Mouse (Mus musculus) erythroblast, embryonic 14.5 days (primary cell): Measurements from ENCODE around the gene Lgals4. TPM values are rescaled to one million over a fixed set of nuclear protein-coding genes. Genes with fewer than 3 reads are reported as not detected.

ENCODE experiments used
- H3K27me3 ChIP-seq: 2 replicates; pipeline ENCODE4 v1.6.1; 2012; ENCODE audit warnings: inconsistent platforms; ENCODE audit not compliant: control insufficient read depth
- H3K36me3 ChIP-seq: 2 replicates; pipeline ENCODE4 v1.6.1; 2012; ENCODE audit warnings: mild to moderate bottlenecking, inconsistent platforms; ENCODE audit not compliant: control insufficient read depth
- H3K4me1 ChIP-seq: 2 replicates; pipeline ENCODE4 v1.6.1; 2012; ENCODE audit warnings: inconsistent platforms; ENCODE audit not compliant: control insufficient read depth
- H3K4me3 ChIP-seq: replicated peaks from 2 replicates; pipeline ENCODE3; 2012; ENCODE audit warnings: moderate library complexity, mild to moderate bottlenecking, inconsistent platforms
- H3K9me3 ChIP-seq: 2 replicates; pipeline ENCODE4 v1.6.1; 2012; ENCODE audit warnings: low read length, inconsistent platforms, mixed read lengths; ENCODE audit not compliant: control insufficient read depth
- GATA1 ChIP-seq: IDR thresholded peaks from 2 replicates; pipeline ENCODE4 v1.6.1; 2012; ENCODE audit warnings: low read length, inconsistent platforms, mixed read lengths
- TAL1 ChIP-seq: IDR thresholded peaks from 3 replicates; pipeline ENCODE4 v1.6.1; 2012; ENCODE audit warnings: low read length, inconsistent platforms, mixed read lengths
- polyA plus RNA-seq: library from polyadenylated mRNA; stranded (reverse); fragments of >175 nt; gene quantifications from 2 replicates; pipeline ENCODE4 v1.2.3, GENCODE M21; 2012

Lgals4 gene
- polyA plus RNA-seq, 1 experiment, result 0.17 TPM

DNA sequence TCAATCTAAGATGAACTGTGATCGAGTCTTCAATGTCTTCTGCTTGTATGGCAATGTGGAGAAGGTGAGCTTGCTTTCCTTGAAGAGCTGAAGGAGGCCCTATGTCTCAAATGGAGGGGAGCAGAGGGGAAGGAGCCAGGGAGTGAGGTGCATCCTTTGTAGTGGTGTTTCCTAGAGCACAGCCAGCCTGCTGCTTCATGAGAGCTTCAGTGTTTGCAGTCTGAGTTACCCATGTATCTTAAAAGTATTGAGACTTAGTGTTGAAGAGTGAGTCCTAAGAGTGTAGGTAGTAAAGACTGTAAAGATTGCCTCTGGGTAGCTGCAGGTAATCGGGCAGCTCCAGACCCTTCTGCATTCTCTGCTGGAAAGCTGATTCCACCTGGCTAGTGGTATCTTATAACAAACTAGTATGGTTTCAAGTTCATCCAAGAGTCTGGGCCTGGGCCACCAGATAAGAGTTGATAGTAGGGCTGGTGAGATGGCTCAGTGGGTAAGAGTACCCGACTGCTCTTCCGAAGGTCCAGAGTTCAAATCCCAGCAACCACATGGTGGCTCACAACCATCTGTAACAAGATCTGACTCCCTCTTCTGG is 14.7 kb upstream of the Lgals4 start:
- H3K27me3 ChIP-seq, result no peaks in the 10 kb centered on the region
- no peak for TF ChIP-seq GATA1
- TF ChIP-seq TAL1, result peak; percentile 24; the same call in 1 of the 3 replicates
- peaks cover 73% of the 10 kb centered on the region for H3K4me1 ChIP-seq
- peaks cover 96% of the 10 kb centered on the region for H3K36me3 ChIP-seq
- no peaks in the 10 kb centered on the region for H3K9me3 ChIP-seq
- no peak overlapping the region for H3K4me3 ChIP-seq

DNA sequence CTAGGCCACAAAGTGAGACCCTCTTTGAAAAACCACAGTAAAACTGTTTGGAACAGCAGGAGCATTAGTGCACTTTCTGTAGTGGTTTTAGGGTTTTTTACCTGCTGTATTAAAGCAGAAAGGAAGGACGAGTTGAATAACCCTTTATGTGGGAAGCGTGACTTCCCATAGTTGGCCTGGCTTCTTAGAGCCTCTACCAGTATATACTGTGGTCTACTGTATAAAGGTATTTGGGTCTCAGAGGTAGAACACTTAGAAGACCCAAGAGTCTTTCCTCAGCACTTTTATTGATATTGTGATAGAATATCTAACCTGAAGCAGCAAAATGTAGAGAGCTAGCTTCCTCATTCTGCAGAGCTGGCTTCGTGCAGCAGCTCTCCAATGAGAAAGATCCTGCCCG is 14.1 kb upstream of the Lgals4 start:
- Histone ChIP-seq H3K36me3 (peaks cover 90% of the 10 kb centered on the region), H3K27me3 (no peaks in the 10 kb centered on the region), H3K4me3 (no peak overlapping the region), H3K9me3 (no peaks in the 10 kb centered on the region), H3K4me1 (peaks cover 69% of the 10 kb centered on the region)
- TF ChIP-seq TAL1, result no peak
- no peak for TF ChIP-seq GATA1

DNA sequence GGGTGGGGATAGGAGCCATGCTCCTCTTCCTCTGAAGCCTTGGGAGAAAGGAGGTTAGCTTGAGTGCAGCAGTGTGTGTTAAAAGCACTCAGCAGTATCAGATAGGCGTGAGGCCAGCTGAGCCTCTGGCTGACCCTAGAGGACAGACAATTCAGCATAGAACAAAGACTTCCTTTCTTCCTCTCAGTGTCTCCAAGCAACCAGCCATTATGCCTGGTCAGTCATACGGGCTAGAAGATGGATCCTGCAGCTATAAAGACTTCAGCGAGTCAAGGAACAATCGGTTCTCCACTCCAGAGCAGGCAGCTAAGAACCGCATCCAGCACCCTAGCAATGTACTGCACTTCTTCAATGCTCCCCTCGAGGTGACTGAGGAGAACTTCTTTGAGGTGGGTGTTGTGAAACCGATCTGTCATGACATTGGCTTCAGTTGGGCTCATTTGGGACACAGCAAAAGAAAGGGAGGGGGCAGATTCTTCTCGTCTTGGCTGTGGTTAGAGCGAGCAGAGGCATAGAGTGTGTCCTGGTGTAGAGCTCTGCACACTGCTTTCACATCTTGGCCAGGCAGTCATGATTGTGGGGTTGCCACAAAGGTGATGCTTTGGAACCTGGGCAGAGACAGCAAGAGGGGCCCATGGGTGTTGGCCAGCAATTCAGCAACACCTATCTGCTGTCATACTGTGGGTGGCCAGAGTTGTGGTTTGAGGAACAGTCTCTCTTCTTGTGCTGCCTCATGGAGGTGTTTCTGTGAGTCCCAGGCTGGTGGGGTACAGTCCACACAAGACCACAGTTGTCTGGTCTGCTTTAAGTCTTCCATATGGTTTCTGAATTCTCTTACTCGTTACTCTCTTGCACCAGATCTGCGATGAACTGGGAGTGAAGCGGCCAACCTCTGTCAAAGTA is 13.0 kb upstream of the Lgals4 start:
- H3K27me3 ChIP-seq, result no peaks in the 10 kb centered on the region
- H3K36me3 ChIP-seq, result peaks cover 79% of the 10 kb centered on the region
- TF ChIP-seq TAL1, result no peak
- TF ChIP-seq GATA1, result no peak
- peaks cover 68% of the 10 kb centered on the region for H3K4me1 ChIP-seq
- H3K9me3 ChIP-seq, result no peaks in the 10 kb centered on the region
- no peak overlapping the region for H3K4me3 ChIP-seq

DNA sequence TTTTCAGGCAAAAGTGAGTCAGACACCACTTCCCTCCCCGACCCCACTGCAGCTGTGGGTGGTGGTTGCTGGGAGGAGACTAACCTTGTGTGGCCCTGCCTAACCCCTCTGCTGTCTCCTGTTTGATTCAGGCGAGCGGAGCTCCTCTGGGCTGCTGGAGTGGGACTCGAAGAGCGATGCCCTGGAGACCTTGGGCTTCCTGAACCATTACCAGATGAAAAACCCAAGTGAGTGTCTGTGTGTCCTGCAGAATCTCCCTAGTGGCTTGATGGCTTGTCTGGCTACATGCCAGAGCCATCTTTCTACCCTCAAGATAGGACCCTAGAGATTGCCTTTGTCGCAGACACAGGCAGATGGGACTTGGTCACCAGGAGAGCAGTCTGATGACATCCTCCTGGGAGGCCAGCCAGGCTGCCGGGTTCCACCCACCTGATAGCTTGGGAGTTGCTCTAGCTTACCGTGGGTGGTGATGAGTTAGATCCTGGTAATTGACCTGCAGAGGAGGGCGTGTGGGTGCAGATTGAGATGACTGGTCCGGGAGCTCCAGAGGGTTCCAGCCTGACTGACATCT is 12.3 kb upstream of the Lgals4 start:
- no peaks in the 10 kb centered on the region for H3K9me3 ChIP-seq
- no peak overlapping the region for H3K4me3 ChIP-seq
- no peaks in the 10 kb centered on the region for H3K27me3 ChIP-seq
- H3K36me3 ChIP-seq, result peaks cover 76% of the 10 kb centered on the region
- TF ChIP-seq GATA1 (no peak), TAL1 (no peak)
- H3K4me1 ChIP-seq, result peaks cover 68% of the 10 kb centered on the region

DNA sequence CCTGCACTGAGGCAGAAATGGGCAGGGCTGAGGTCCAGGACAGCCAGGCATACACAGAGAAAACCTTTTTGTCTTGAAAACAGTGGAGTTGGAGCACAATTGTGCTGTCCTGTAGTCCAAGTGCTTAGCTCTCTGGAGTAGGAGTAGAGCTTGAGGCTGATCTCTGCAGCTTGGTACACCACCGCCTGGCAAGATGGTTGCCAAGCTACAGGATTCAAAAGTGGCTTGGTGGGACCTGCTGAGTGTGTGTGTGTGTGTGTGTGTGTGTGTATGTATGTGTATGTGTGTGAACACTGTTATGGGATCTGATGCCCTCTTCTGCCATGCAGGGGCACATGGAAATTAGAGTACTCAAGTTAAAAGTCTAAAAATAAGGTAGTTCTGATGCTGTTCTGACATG is 11.1 kb upstream of the Lgals4 start:
- Histone ChIP-seq H3K9me3 (no peaks in the 10 kb centered on the region), H3K36me3 (peaks cover 66% of the 10 kb centered on the region), H3K27me3 (no peaks in the 10 kb centered on the region), H3K4me1 (peaks cover 59% of the 10 kb centered on the region), H3K4me3 (no peak overlapping the region)
- TF ChIP-seq GATA1, result no peak
- TF ChIP-seq TAL1, result no peak

DNA sequence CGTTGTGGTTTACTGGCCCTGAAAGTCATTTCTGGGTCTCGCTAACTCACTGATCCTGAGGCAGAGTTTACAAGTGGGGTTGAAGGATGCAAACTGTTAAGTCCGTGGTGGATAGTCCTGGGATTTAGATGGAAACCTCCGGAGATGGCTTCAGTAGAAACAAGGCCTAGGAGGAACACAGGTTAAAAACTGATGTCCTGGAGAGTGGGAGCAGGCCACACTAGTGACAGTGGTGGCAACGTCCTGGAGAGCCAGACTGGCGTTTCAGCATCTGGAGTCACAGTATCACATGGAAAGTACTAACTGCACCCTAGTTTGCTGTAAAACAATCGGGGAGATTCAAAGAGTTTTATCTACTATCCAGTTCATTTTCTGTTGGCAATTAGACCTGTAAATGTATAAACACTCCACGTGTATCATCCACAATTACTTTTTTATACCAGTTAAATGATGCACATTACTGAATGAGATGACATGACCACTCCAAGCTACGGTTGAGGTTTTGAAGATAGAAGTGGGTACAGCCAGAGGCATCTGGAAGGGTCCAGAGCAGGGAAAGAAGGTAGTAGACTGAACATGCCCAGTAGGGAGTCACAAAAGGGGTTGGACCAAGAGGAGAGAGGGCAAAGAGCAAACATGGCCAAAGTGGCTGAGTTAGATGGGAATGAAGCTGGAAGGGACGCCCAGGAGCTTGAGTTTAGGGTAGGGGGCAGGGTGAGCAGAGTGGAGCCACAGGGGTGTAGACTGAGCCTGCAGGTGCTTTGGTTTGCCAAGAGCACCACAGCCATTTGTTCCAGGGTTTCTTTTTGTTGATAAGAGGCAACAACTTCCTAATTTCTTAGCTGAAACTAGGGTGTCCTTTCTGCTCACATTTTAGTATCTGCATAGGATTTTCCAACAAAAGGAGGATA is 10.4 kb upstream of the Lgals4 start:
- H3K36me3 ChIP-seq, result peaks cover 59% of the 10 kb centered on the region
- H3K9me3 ChIP-seq, result no peaks in the 10 kb centered on the region
- no peaks in the 10 kb centered on the region for H3K27me3 ChIP-seq
- TF ChIP-seq TAL1 (no peak), GATA1 (no peak)
- H3K4me1 ChIP-seq, result peaks cover 52% of the 10 kb centered on the region
- no peak overlapping the region for H3K4me3 ChIP-seq

DNA sequence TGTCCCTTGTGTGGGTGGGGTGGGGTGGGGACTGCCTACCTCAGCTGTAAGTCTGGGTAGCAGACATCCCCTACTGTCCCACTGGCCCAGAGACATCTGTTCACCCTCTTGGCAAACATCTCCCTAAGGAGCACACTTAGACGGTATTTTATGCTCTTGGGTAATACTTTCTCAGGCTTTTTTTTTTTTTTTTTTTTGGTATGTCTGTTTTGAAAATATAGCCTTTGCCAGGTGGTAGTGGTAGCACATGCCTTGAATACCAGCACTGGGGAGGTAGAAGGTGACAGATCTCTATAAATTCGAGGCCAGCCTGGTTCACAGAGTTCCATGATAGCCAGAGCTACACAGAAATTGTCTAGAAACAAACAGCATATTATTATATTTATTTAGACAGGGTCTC is 9.7 kb upstream of the Lgals4 start:
- TF ChIP-seq TAL1 (no peak), GATA1 (no peak)
- Histone ChIP-seq H3K4me1 (peaks cover 45% of the 10 kb centered on the region), H3K36me3 (peaks cover 54% of the 10 kb centered on the region), H3K9me3 (no peaks in the 10 kb centered on the region), H3K27me3 (no peaks in the 10 kb centered on the region), H3K4me3 (no peak overlapping the region)

DNA sequence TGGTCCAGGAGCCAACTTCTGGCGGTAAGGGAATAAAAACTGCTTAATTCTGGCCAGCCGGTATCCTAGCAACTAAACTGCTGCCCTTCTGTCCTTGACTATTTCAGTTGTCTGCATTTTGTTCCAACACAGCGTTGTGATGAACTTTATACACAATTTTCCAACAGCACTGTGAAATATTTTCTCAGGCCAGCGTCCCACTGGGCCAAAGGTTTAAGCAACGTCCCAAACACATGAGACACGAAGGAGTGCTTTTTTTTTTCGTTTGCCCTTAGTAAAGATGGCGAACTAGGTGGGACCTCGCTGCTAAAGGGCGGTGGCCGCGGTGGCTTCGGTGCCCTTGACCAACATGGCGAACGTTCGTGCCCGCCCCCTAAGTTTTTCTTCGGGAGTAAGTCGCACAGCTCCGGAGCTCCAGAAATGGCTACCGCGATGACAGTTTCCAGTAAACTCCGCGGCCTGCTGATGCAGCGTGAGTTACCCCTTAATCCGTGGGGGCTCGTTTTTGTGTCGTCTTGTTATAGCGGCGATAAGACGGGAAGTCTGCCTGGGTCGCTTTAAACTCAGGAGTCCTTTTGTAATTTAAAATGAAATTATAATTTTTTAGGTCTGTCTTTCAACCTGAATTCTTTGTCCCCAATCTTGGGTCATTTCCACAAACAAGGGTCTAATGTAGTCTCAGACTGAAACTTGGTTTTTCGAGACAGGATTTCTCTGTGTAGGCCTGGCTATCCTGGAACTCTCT is 8.5 kb upstream of the Lgals4 start, which contains the start of gene Ech1:
Gene Ech1 (plus strand): TSS at position 277 of the 745 bp plus-strand sequence.
- TF ChIP-seq GATA1 (no peak), TAL1 (no peak)
- Histone ChIP-seq H3K27me3 (no peaks in the 10 kb centered on the region), H3K4me1 (peaks cover 38% of the 10 kb centered on the region), H3K36me3 (peaks cover 49% of the 10 kb centered on the region), H3K9me3 (no peaks in the 10 kb centered on the region), H3K4me3 (peak within 1 kb of the TSS; percentile 72)
